Mouse (Mus musculus) layer of hippocampus, adult 9-11 months (tissue): ENCODE measurements at regions not wholly inside any gene's neighbourhood (a gene's known extent, or its start where the extent isn't known, plus 50 kb on each side); places are given as distances from the start of the nearest gene placed in this dataset.

Experiments used
- DNase-seq: peaks from one replicate; pipeline ENCODE4 v3.0.0; 2022

DNA sequence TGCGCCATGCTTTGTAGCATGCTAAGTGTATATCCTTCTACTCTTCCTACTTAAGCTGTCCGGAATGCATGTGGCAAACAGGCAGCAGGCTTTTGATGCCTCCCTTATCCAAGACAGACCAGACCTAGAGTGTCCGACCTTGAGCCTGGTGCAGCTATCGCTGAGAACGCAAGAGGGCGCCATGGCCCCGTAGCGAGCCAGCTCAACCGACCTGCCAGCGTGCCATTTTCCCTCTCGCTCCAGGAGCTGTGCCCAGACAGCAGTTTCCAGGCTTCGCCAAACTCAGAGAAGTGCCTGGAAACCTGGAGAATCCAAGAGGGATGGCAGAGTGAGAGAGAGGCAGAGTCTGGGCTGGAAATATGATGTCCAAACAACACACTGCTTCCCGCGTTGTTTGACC lies 155.8 kb upstream of the Gm12830 start:
- peak; percentile 71 for DNase-seq

DNA sequence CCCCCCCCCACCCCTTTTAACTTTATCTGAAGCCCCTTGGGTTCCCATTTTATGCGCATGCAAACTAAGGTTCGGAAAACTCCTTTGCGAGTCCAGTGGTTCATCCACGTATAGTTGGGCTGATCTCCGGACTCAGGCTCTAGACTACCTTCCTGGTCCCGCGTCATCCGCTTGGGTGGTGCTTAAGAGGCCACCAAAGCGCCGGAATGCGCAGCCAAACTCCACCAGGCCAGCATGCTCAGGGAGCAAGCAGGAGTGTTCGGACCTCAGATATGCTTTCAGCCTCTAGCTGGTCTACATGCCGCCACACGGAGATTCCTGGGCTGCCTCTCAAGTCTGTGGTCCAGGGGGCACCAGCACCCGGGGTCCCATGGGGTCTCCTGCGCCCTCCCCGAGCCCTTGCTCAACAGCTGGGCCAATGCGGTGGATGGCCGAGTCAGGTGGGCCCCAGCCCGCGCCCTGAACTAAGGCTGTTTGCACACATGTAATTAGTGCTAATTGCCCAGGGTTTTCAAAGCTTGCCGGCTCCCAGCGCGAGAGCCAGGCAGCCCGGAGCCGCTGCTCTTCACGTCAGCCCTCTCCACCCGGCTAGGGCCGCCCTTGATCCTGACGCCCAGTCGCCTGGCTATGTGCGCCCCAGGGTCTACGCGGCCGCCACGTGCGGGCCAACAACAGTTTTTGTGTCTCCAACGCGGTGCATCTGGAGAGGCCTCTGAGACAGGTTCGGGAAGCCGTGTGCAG lies 155.1 kb upstream of the Gm12830 start:
- DNase-seq, result no peak

DNA sequence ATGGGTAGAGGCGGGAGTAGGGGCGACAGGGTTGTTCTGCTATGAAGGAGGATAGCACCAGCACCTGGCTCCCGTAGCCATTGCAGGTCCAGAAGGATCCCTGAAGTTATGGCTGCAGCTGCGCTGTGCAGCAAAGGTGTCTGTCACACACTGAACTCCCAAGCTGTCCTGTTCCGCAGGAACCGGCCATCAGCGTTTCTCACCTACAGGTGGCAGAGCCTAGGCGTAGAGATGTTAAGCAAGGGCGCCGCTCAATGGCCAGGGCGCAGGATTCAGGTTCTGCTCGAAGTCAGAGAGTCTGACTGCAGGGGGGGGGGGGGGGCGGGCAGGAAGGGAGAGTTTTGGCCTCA lies 154.6 kb upstream of the Gm12830 start:
- DNase-seq, result no peak

DNA sequence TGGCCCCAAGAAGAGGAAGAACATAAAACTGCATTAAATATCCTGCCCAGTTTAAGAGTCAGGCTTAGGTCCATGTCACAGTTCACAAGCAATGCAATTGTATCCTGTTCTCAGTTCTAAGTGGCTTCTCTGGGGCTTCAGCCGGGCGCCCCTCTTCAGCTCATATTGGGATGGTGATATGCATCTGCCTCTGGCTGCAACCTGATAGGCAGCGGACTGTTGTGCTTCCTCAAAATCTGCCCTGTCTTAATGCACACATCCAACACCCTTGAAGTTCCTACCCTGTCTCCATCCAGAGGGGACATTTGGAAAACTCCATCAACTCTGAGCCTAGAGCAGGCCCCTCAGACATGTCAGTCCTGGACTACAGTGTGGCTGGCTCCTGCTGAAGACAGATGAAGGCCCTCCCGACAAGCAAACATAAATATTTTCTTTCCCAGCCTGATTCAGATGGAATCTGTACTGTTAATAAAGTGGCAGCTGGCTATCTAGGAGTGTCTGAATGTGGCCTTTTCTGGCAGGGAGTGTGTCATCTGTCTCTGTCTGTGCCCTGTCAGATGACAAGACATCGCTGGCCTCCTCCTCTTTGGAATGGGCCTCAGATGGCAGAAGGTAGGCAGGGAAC lies 149.3 kb upstream of the Gm12830 start:
- DNase-seq, result no peak

DNA sequence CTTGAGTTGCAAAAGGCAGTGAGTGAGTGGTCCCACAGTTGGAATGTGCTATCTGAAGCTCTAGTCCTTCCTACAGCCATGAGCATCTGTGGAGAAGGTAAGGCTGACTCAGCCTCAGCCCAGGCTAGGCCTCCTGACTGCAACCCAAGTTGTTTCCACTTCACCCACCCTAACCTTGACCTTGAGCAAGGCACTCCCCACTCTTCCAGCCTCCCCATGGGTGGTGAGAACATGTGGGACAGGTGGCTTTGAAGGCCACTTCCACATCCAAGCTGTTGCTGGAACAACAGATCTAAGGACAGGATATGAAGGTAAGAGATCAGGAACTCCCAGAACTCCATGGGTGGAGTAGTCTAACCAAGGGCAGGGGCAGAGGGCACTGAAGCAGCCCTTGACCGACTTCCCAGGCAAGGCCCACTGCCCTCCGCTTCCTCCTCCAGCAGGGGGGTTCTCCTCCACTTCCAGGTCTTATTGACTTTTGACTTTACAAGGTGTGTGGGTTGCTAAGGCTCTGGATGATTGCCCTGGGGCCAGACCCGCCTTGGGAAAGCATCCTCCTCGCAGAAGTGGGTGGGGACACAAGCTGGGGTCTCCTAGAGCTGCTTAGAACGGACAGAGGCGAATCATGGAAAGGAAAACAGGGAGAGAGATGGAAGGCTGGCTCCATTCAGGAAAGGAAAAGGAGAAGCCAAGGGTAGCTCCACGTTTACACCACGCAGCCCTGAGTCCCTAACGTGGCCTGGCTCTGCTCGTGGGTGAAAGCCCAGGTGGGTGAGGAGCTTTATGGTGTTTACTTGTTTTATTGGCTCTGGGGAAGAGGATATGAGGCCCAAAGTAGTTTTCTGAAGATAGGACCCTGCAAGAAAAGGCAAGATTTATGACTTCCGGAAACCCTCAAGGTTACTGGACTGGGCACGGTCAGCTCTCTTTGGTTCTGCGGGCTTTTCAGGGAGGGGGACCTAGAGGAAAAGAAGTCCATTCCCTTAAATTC lies 144.3 kb upstream of the Gm12830 start:
- DNase-seq, result no peak

DNA sequence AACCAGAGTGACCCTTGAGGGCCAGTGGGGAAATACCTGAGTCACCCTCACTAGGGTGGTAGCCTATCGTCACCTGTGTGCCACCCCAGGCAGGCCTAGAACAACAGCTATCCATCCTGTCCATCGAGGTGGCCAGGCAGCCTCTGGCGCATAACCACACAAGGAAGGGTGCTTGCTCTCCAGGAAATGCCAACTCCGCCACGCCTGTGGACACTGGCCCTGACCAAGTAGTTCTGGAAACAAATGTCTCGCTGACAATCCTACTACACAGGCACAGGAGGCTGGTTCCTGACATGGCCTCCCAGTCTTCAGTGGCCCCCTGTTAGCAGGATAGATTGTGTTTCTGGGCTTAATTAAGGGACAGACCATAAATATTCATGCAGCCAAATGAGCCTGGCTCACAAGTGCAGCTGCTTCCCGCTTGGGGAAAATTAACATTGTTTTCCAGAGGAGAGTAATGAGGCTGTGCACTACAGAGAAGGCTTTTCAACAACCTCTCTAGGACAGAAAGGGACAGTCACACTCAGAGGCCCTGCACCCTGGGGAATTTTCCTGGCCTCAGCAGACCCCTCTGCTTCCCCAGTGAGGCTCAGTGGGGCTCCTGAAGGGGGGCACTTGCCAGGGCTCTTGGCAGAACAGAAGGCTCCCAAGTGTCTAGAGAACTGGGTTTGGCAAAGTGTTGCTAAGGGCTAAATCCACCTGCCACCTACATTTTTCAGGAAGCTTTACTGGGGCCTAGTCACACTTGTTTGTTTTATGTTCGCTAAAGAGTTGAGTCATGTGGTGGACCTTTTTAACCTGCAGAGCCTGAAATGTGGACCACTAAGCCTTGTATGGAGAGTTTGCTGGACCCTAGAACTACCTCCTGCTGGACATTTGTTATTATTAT lies 143.2 kb upstream of the Gm12830 start:
- peak; percentile 19 for DNase-seq

DNA sequence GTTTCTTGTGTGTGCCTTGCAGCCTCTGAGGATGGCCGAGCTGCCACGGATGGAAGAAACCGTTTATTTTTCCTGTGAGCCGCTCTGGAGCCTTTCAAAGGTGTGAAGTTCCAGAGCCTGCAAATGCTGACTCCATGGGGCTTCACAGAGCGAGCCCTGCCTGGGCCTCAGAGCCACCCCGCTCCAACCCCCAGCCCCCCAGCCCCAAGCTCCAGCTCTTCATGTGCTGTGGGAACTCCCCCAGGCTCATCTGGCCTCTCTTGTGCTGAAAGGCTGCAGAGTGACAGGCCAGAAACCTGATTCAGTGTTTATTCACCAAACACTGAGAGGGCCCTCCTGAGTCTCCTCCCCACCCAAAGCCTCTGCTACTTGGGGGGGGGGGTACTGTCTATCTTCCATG lies 141.2 kb upstream of the Gm12830 start:
- no peak for DNase-seq

DNA sequence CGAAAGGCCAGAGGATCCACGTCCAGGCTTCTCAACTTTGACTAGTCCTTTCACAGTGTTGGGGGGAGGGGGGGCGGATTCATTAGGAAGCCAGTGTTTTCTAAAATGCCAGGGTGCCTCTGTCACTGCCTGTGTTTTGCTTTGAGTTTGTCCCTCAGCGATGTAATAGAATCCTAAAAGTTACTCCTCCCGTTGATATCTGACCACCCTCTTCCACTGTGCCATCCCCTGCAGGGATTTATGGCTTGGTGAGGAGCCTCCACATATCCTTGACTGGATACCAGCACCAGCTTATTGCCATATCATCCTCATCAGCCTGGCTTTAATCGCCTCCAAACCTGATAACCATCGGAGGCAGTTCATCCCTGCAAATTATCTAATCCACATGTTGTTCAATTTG lies 138.6 kb upstream of the Gm12830 start:
- no peak for DNase-seq

DNA sequence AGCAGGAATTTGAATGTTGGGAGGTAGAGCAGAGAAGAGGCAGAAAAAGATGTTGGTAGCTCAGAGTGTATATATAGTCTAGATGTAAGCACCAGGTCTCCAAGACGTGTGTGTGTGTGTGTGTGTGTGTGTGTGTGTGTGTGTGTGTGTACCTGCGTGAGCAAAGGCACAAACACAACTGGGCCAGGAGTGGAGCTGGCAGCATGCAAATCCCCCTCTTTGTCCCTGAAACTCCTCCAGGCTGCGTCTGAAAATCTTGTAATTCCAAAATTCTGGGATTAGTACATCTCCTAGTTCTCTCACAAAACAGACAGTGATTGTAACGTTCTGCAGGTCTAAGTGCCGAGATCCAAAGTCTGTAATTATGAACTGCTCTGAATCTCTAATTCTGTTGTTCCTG lies 137.8 kb upstream of the Gm12830 start:
- no peak for DNase-seq

DNA sequence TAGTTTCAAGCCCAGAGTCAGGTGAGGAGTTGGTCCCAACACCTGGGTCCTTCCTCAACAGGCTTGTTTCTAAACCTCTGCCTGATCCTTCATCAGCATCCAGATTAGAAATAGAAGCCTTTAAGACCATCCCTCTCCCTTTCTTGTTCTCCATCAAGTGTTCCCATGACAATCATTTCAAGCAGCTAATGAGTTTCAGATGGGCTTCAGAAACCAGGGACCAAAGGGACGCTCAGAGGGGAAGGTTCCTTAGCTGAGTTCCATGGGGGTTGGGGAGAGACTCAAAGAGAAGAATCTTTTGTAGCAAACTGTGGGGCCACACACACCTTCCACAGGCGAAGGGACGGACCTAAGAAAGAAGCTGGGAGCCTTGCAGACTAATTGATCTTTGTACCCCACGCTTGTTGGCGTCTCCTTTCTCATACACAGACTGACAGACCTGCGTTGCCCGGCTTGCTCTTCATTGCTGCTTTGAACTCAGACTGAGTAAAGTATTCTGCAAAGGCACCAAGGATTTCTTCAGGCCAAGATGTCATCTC lies 136.6 kb upstream of the Gm12830 start:
- DNase-seq, result no peak

DNA sequence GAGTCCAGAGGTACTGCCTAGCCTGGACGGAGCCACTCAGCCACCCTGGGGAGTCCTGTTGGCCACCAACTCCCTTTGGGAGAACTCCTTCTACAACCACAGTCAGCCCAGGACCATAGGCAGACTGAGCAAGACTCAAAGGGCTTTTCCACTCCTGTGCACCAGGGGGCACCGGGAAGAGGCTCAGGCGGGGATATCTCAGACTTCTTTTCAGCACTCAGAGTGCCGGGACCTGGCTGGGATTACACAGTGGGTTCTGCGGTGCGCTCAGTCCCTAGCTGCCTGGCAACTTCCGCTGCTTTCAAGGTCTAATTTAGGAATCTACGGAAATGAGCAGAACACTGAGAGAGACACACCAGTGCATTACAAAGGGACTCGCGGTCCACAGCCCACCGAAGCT lies 136.1 kb upstream of the Gm12830 start:
- DNase-seq, result no peak

DNA sequence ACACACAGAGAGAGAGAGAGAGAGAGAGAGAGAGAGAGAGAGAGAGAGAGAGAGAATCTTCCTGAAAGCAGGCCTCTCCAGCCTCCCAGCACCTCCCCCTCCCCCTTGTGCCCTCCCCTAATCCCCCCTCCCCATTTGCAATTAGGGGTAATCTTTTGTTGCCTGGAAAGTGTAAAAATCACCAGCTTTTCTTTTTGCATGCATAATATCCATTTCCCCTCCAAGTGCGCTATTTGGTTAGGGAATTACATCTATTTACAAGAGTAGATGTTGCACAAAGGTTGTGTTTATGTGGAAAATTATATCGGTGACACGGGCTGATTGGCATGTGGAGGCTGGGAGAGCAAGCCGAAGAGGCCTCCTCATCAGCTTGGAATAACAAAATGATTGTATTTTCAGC lies 135.4 kb upstream of the Gm12830 start:
- no peak for DNase-seq

DNA sequence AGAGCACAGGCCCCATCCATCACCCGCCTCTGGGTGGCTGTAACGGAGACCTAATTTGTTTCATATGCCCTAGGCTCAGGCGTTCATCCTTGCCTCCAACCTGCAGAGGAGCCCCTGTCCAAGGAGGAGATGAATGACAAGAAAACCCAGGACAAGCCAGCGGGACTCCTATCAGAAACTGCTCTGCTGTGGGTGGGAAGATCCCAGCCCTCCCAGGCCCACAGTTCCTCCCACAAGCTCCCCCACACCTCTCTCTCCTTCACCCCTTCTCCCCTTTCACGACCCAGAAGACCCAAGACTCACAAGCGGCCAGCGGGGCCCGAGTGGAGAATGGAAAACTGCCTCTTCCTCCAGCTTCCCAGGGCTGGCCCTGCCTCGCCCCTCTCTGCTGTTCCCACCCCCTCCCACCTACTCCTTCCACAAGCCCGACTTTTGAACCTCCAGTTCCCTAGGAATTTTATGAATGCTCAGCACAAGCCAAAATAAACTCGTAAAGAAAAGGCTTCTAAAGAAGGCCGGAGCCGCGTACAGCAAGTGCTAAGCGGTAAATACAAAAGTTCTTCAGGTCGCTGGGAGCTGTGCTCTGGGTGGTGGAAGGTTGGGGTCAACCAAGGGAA lies 133.1 kb upstream of the Gm12830 start:
- no peak for DNase-seq

DNA sequence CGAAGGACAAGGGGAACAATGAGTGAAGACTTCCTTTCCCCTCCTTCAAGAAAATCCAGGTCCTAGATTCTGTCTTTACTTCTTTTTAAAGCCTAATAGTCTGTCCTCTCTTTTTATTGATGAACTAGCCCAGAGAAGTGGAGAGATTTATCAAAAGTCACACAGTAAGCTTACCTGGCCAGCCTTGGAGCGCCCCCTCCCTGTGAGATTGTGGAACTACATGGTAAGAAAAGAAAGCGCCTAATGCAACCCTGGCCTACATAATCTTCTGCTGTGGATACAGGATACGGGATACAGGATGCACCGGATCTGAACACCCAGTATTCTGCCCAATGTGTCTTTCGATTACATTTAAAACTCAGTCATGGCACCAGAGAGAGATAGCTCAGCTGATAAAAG lies 132.6 kb upstream of the Gm12830 start:
- no peak for DNase-seq

DNA sequence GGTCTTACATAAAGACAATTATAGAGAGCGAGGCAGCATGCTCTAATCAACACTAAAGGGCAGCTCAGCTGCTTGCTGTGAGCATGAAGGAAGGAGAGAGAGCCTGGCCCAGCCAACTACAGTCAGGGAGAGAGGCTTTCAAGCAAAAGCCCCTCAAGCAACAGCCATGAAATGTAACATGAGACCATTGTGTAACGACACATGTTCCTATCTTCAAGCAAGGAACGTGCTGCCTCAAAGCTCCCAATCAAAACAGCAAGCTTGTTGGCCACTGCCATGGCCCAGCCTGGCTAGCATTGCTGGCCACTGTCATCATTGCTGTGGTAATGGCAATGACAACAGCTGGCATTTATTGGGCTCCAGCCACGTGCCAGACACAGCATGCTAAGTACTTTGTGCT lies 115.9 kb upstream of the Gm12830 start:
- no peak for DNase-seq

DNA sequence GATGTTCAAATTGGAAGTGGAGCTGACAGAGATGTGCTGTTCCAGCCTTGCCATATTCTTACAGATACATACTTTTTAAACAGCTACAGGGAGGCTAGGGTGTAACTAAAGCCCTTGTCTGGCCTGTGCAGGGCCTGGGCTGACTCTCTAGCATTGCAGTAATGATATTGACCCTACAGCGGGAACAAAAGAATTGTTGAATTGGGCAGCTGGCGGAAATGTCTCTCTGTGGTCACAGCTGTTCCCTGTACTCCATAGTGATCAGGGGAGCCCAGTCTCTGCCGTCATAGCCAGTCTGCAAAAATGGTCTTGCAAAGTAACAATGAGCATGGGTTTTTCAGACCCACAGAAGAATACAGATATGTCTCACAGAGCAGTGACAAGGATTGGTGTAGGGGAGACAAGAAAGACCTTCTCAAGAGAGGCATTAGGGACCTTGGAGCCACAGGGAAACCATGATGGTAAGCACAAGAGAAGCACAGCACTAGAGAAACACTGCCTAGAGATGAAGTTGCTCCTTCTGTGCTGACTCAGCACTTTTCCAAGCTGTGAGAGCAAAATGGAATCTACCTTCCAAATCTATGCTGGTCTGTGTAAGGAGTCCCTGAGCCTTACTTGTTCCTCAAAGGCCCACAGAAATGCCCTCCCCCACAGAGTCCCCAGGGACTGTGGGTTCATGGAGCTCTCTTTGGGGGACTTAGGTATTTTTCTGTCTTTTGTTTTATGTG lies 111.2 kb upstream of the Gm12830 start:
- no peak for DNase-seq

DNA sequence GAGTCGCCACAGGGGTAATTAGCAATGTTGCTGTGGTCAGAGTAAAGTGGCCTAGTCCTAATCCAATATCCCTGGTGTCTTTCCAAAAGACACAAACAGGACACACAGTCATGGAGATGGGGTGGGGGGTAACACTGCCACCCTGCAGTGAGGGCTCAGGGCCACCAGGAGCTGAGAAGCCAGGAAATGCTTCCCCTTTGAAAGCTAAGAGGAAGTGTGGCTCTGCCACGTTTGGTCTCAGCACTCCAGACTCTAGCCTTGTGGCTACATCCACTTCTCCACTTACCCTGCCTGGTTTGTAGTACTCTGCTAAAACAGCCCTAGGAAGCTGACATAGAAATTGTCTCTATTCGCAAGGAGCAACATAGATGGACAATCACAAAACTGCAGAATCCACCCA lies 110.4 kb upstream of the Gm12830 start:
- DNase-seq, result no peak

DNA sequence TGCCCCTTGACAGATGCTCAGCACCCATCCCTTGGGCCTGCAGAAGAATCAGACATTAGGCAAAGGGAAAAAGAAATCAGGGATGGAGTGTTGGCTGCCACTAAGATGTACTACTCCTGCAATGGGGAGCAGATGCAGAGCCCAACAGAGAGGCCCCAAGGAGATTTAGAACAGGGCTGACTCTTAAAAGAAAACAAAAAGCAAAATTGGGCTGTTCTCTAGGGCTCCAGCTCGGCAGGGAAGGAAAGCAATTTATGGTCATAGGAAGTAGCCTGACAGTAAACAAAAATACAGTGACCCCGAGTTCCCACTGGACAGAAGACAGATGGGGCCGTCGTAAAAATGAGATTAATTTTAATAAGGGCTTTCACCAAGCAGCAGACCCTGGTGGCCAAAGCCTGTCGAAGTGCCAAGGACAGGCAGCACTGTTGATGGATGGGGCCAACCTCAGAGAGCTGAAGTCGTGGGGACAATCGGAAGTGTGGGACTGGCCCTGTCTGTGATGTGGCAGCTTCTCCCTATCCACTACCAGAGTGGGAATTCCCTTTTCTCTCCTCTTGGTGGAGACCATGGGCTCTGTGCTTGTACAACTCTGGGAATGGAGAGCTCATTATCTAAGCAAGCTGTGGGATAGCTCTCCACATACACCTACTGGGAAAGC lies 109.4 kb upstream of the Gm12830 start:
- no peak for DNase-seq

DNA sequence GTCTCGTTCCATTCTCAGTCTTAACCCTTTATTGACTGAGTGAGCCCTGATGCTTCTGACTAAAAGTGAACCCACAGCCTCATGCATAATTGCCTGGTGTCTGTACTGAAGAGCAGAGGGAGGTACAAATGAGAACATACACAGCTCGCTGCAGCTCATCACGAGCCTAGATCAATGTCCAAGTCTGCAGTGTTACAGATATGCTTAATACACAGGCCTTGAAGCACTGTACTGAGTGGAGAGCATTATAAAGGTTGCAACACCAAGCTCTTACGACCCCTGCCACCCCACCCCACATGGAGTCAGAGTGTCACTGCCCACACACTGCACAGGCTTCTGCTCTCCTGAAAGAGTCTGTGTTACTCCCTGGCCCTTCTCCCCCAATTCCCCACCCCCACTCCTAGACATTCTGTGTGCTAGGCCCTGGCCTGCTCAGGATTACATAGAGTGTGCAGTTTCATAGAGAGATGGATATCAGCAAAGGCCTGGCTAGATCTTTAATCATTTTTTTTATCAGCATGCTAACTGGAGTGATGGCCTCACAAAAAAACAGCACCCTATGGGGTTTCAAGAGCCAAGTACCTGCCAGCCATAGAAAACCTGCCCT lies 108.5 kb upstream of the Gm12830 start:
- no peak for DNase-seq

DNA sequence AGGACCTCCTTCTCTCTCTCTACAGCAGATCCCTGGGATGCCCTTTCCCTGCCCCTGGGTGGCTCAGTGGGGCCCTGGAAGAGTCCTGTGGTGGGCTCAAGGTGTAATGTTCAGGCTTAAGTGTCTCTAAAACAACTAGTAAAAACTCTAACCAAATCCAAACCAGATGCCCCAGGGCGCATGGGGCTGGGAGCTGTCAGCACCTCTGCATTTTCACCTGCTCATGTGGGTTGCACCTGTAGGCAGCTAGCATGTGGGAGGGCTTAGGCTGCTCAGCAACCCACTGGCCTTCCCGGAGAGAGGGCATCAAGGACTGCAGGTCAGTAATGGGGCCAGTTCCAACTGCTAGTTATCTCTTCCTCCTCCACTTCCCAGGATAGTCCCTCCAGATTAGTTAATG lies 104.8 kb upstream of the Gm12830 start:
- no peak for DNase-seq
